Mouse (Mus musculus) spleen, adult 2 months (tissue): Measurements from ENCODE around the gene Arsk.

Source experiments
- CTCF ChIP-seq: fragments of 200-500 bp; IDR thresholded peaks from 2 replicates; pipeline ENCODE4 v1.5.1; 2011; ENCODE audit warnings: mild to moderate bottlenecking, inconsistent platforms; ENCODE audit not compliant: insufficient read depth, insufficient read length, insufficient replicate concordance; ENCODE audit errors: extremely low read depth
- POLR2A ChIP-seq: fragments of 200-500 bp; IDR thresholded peaks from 2 replicates; pipeline ENCODE4 v1.6.1; 2011; ENCODE audit warnings: low read depth, low read length, inconsistent platforms

- TF ChIP-seq CTCF (no peak), POLR2A (no peak)
Measured at GRCm38 (mm10) chr13:76014511-76014910, 83.9 kb downstream of the Arsk start.
